Mouse (Mus musculus): ENCODE data around the gene Cdh8. TPM values are rescaled to one million over a fixed set of nuclear protein-coding genes. Genes with fewer than 3 reads are reported as not detected.

Cdh8 gene
- 64.4 and 76.2 TPM in 2 replicates for polyA plus RNA-seq (2015; fragmentation: Nextera tagmentation; extraction: Ambion mirVana)

GRCm38 (mm10) chr8:99415966-99416781 lies at the start of gene Cdh8:
Cdh8 (minus strand) TSS chr8:99416471.
- Histone ChIP-seq H3K4me2 (ENCODE audit: low read length) (peak within 1 kb of the TSS; percentile 77), H3K9me3 (replicated peaks; ENCODE audit: control insufficient read depth, low read length, poor library complexity, severe bottlenecking) (no peaks in the 10 kb centered on the region), H3K4me1 (ENCODE audit: control insufficient read depth, insufficient read depth, low read length) (peaks cover 12% of the 10 kb centered on the region), H3K4me3 (ENCODE audit: low read depth, low read length) (peak within 1 kb of the TSS; percentile 66), H3K36me3 (ENCODE audit: control insufficient read depth, insufficient read depth, low read length) (no peaks in the 10 kb centered on the region), H3K9ac (ENCODE audit: low read depth, low read length) (peak within 1 kb of the TSS; percentile 81), H3K27ac (ENCODE audit: low read length) (peak within 1 kb of the TSS; percentile 83), H3K27me3 (ENCODE audit: control insufficient read depth, insufficient read depth, low read depth, low read length) (no peaks in the 10 kb centered on the region)
- peak; percentile 90 for ATAC-seq
- WGBS = under 1% methylated on average over 58 of the region's 58 CpGs

DNA sequence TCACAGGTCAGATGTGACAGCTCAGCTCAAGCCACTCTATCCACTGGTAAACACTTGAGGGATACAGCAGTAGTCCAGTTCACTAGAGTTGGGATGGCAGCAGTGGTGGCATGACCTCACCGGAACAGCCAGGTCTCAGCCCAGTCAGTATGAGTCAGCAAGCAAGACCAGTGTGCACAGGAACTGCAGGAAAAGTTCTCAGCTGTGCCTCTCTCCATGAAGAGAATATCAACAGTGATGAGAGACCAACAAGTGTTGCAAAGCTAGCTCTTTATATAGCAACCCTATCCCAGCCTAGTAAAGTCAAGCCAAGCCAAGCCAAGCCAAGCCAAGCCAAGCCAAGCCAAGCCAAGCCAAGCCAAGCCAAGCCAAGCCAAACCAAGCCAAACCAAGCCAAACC lies 30.2 kb upstream of the Cdh8 start:
- H3K27me3 ChIP-seq (ENCODE audit: control insufficient read depth, insufficient read depth, low read depth, low read length) = no peaks in the 10 kb centered on the region
- H3K4me1 ChIP-seq (ENCODE audit: control insufficient read depth, insufficient read depth, low read length) = no peaks in the 10 kb centered on the region
- no peak overlapping the region for H3K27ac ChIP-seq (ENCODE audit: low read length)
- no peaks in the 10 kb centered on the region for H3K9me3 ChIP-seq (replicated peaks; ENCODE audit: control insufficient read depth, low read length, poor library complexity, severe bottlenecking)
- WGBS = 100% methylated on average over 1 of the region's 1 CpGs
- H3K9ac ChIP-seq (ENCODE audit: low read depth, low read length) = no peak overlapping the region
- no peak overlapping the region for H3K4me2 ChIP-seq (ENCODE audit: low read length)
- no peaks in the 10 kb centered on the region for H3K36me3 ChIP-seq (ENCODE audit: control insufficient read depth, insufficient read depth, low read length)
- no peak overlapping the region for H3K4me3 ChIP-seq (ENCODE audit: low read depth, low read length)
- ATAC-seq = no peak

GRCm38 (mm10) chr8:99425901-99426300 lies 9.6 kb upstream of the Cdh8 start:
- Histone ChIP-seq H3K4me1 (ENCODE audit: control insufficient read depth, insufficient read depth, low read length) (peaks cover 4% of the 10 kb centered on the region; the same call in 1 of the 2 replicates), H3K27ac (ENCODE audit: low read length) (no peak overlapping the region), H3K36me3 (ENCODE audit: control insufficient read depth, insufficient read depth, low read length) (no peaks in the 10 kb centered on the region), H3K9me3 (replicated peaks; ENCODE audit: control insufficient read depth, low read length, poor library complexity, severe bottlenecking) (no peaks in the 10 kb centered on the region), H3K4me2 (ENCODE audit: low read length) (no peak overlapping the region), H3K9ac (ENCODE audit: low read depth, low read length) (no peak overlapping the region), H3K27me3 (ENCODE audit: control insufficient read depth, insufficient read depth, low read depth, low read length) (no peaks in the 10 kb centered on the region), H3K4me3 (ENCODE audit: low read depth, low read length) (no peak overlapping the region)
- ATAC-seq = no peak
- WGBS = 80% methylated on average over 4 of the region's 4 CpGs

GRCm38 (mm10) chr8:99421516-99421915 lies 5.2 kb upstream of the Cdh8 start:
- no peak for ATAC-seq
- no peak overlapping the region for H3K4me3 ChIP-seq (ENCODE audit: low read depth, low read length)
- H3K4me2 ChIP-seq (ENCODE audit: low read length) = peak overlapping the region; percentile 39
- H3K27ac ChIP-seq (ENCODE audit: low read length) = no peak overlapping the region
- H3K9me3 ChIP-seq (replicated peaks; ENCODE audit: control insufficient read depth, low read length, poor library complexity, severe bottlenecking) = no peaks in the 10 kb centered on the region
- H3K27me3 ChIP-seq (ENCODE audit: control insufficient read depth, insufficient read depth, low read depth, low read length) = no peaks in the 10 kb centered on the region
- H3K36me3 ChIP-seq (ENCODE audit: control insufficient read depth, insufficient read depth, low read length) = no peaks in the 10 kb centered on the region
- peaks cover 15% of the 10 kb centered on the region for H3K4me1 ChIP-seq (ENCODE audit: control insufficient read depth, insufficient read depth, low read length)
- WGBS = 11% methylated on average over 7 of the region's 7 CpGs
- H3K9ac ChIP-seq (ENCODE audit: low read depth, low read length) = no peak overlapping the region

DNA sequence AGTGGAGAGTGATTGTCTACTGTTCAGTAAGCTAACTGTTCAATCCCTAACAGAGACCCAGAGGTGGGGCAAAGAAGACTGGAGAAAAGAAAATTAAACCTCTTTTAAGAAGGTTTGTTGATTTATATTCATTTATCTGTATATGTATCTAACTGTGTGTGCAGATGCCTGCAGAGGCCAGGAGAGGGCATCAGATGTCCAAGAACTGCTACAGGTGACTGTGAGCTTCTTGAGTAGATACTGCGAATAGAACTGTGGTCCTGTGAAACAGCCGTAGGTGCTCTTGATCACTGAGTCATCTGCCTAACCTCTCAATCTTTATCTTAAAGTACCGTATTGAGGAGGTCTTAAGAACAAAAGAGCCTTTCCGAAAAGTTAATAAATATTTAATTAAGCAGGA lies 3.5 kb upstream of the Cdh8 start:
- Histone ChIP-seq H3K4me2 (ENCODE audit: low read length) (no peak overlapping the region), H3K27me3 (ENCODE audit: control insufficient read depth, insufficient read depth, low read depth, low read length) (no peaks in the 10 kb centered on the region), H3K27ac (ENCODE audit: low read length) (no peak overlapping the region), H3K9me3 (replicated peaks; ENCODE audit: control insufficient read depth, low read length, poor library complexity, severe bottlenecking) (no peaks in the 10 kb centered on the region), H3K9ac (ENCODE audit: low read depth, low read length) (no peak overlapping the region), H3K4me3 (ENCODE audit: low read depth, low read length) (no peak overlapping the region), H3K4me1 (ENCODE audit: control insufficient read depth, insufficient read depth, low read length) (peaks cover 15% of the 10 kb centered on the region), H3K36me3 (ENCODE audit: control insufficient read depth, insufficient read depth, low read length) (no peaks in the 10 kb centered on the region)
- no peak for ATAC-seq
- 92% methylated on average over 4 of the region's 4 CpGs for WGBS

DNA sequence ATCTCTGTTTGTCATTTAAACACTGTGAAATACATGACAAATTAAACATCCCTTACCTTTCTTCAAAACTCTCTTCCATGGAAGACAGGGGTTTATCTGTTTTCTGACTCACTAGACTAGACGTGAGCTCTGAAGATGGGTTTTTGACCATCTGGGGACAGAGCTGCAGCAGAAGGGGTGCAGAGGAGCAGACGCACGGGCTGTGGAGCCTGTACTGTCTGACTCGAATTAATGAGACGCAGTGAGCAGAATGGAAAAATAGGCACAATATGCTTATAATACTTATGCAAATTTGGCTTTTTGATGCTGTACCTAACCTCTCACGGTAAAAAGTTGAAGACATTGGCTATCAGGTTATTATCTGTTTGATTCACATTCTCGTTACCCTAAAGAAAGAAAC lies 1.2 kb upstream of the Cdh8 start:
- Histone ChIP-seq H3K4me1 (ENCODE audit: control insufficient read depth, insufficient read depth, low read length) (peaks cover 15% of the 10 kb centered on the region), H3K9me3 (replicated peaks; ENCODE audit: control insufficient read depth, low read length, poor library complexity, severe bottlenecking) (no peaks in the 10 kb centered on the region), H3K36me3 (ENCODE audit: control insufficient read depth, insufficient read depth, low read length) (no peaks in the 10 kb centered on the region), H3K9ac (ENCODE audit: low read depth, low read length) (peak overlapping the region; percentile 81), H3K27ac (ENCODE audit: low read length) (peak overlapping the region; percentile 83), H3K27me3 (ENCODE audit: control insufficient read depth, insufficient read depth, low read depth, low read length) (no peaks in the 10 kb centered on the region), H3K4me2 (ENCODE audit: low read length) (peak overlapping the region; percentile 77), H3K4me3 (ENCODE audit: low read depth, low read length) (peak overlapping the region; percentile 66)
- ATAC-seq = no peak
- 17% methylated on average over 7 of the region's 7 CpGs for WGBS

DNA sequence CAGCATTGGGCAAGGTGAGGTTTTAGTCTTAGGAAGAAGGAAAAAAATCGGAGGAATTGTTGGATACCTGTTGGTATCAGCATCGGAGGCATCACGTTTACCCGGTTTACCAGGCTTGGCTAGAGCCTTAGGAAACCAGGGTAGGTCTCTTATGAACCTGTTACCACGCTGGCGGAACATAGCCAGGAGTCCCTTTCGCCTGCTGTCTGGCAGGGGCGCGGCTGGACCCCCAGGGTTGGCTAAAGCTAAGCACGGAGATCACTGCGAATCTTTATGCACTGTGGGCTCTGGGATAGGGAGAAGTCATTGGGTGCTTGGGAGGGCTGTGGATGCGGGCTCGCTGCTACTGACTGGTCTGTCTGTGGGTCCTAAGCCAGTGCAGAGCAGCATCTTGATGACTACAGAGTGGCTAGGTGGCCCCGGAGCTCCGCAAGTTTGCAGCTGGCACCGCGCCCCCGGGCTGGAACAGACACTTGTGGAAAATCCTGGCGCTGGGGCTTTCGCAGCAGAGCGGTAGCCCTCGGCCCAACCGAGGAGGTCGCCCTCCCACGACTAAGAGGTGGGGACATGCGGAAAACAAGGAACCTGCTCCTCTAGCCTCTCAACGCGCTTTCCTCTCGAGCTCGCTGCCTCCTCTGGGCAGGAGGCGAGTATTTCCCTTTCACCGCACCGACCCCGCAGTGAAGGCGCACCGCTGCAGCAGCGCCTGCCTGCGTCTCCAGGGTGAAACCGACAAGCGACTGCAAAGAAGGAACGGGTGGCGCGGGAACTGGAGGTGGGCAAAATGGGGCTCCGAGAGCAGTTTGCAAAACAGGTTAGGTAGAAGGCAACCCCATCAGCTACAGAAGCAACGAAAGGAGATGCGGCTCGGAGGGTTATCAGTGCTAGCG lies 950 bp downstream of the Cdh8 start:
- Histone ChIP-seq H3K4me2 (ENCODE audit: low read length) (peak overlapping the region; percentile 77), H3K9ac (ENCODE audit: low read depth, low read length) (peak overlapping the region; percentile 81), H3K27ac (ENCODE audit: low read length) (peak overlapping the region; percentile 83), H3K4me3 (ENCODE audit: low read depth, low read length) (peak overlapping the region; percentile 66), H3K36me3 (ENCODE audit: control insufficient read depth, insufficient read depth, low read length) (no peaks in the 10 kb centered on the region), H3K4me1 (ENCODE audit: control insufficient read depth, insufficient read depth, low read length) (peaks cover 12% of the 10 kb centered on the region), H3K27me3 (ENCODE audit: control insufficient read depth, insufficient read depth, low read depth, low read length) (no peaks in the 10 kb centered on the region), H3K9me3 (replicated peaks; ENCODE audit: control insufficient read depth, low read length, poor library complexity, severe bottlenecking) (no peaks in the 10 kb centered on the region)
- WGBS = under 1% methylated on average over 47 of the region's 48 CpGs
- ATAC-seq = peak; percentile 57

DNA sequence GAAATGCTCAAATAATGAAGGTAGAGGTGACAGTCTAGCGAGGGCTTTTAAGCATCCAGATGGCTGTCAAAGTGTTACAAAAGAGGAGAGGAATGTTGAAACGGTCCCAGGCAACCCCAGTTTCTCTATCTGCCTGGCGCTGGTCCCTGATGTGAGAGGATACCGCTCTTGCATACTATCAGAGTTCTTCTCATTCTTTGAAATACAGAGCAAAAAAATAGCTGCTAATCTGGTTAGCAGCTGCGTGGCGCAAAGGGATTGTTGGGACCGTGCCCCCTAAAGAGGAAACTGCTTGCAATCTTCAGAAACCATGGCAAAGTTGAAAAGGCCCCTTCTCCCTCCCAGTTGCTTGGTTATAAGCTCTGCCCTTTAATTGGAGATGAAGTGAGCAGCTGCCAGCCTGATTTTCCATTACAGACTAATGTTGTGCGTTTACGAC lies 1.8 kb downstream of the Cdh8 start:
- Histone ChIP-seq H3K4me3 (ENCODE audit: low read depth, low read length) (peak overlapping the region; percentile 66), H3K27ac (ENCODE audit: low read length) (peak overlapping the region; percentile 83), H3K9ac (ENCODE audit: low read depth, low read length) (peak overlapping the region; percentile 81), H3K4me2 (ENCODE audit: low read length) (peak overlapping the region; percentile 77), H3K27me3 (ENCODE audit: control insufficient read depth, insufficient read depth, low read depth, low read length) (no peaks in the 10 kb centered on the region), H3K36me3 (ENCODE audit: control insufficient read depth, insufficient read depth, low read length) (no peaks in the 10 kb centered on the region), H3K9me3 (replicated peaks; ENCODE audit: control insufficient read depth, low read length, poor library complexity, severe bottlenecking) (no peaks in the 10 kb centered on the region), H3K4me1 (ENCODE audit: control insufficient read depth, insufficient read depth, low read length) (peaks cover 12% of the 10 kb centered on the region)
- 1% methylated on average over 9 of the region's 9 CpGs for WGBS
- ATAC-seq = peak; percentile 26; the same call in 1 of the 2 replicates
